8 mouse cellular contexts compared by ENCODE assay signal in genomic region chrX:94798183-94798619, GRCm38 (mm10).
DNase-seq lines count a peak whose midpoint lies in the region; ATAC-seq and TF ChIP-seq lines count a peak whose summit lies in the region.
"Not testable (repeated sequence)": the region's sequence is repeated elsewhere in the genome, so short reads cannot be mapped to it uniquely, and the experiment has no call there.

No protein-coding gene starts in this region.

- not testable (repeated sequence) for H3K27ac ChIP-seq in heart, embryonic 12.5 days (ENCODE audit: poor library complexity, severe bottlenecking); hindbrain, embryonic 16.5 days (ENCODE audit: low read depth, low read length); limb, embryonic 11.5 days (replicated peaks; ENCODE audit: low read depth, low read length); liver, postnatal 0 days (ENCODE audit: low read depth); midbrain, embryonic 14.5 days (replicated peaks; ENCODE audit: low read depth, low read length); stomach, embryonic 14.5 days (ENCODE audit: low read length)

- not testable (repeated sequence) for H3K9me3 ChIP-seq in heart, embryonic 12.5 days (replicated peaks); hindbrain, embryonic 16.5 days (ENCODE audit: control insufficient read depth, low read length); limb, embryonic 11.5 days (ENCODE audit: control insufficient read depth, low read length); liver, postnatal 0 days (ENCODE audit: low read length); midbrain, embryonic 14.5 days (ENCODE audit: control insufficient read depth, low read length); stomach, embryonic 14.5 days (ENCODE audit: control insufficient read depth, low read depth, low read length)

- not testable (repeated sequence) for H3K4me1 ChIP-seq in heart, embryonic 12.5 days (replicated peaks); hindbrain, embryonic 16.5 days (ENCODE audit: control insufficient read depth, insufficient read depth, low read depth, low read length); limb, embryonic 11.5 days (ENCODE audit: control insufficient read depth, insufficient read depth, low read length); liver, postnatal 0 days (ENCODE audit: insufficient read depth); midbrain, embryonic 14.5 days (ENCODE audit: control insufficient read depth, insufficient read depth, low read length); stomach, embryonic 14.5 days (ENCODE audit: control insufficient read depth, insufficient read depth, low read length)

- not testable (repeated sequence) for TF ChIP-seq CTCF in liver, postnatal 0 days (IDR thresholded peaks at IDR 0.05; ENCODE audit: low read depth)

- not testable (repeated sequence) for TF ChIP-seq EP300 in liver, postnatal 0 days (IDR thresholded peaks at IDR 0.05; ENCODE audit: low read depth)

- not testable (repeated sequence) for H3K4me2 ChIP-seq in heart, embryonic 12.5 days; hindbrain, embryonic 16.5 days (ENCODE audit: low read length); limb, embryonic 11.5 days (ENCODE audit: low read depth, severe bottlenecking); liver, postnatal 0 days (ENCODE audit: low read depth, low read length); midbrain, embryonic 14.5 days (ENCODE audit: low read length); stomach, embryonic 14.5 days (replicated peaks; ENCODE audit: low read depth, low read length)

- not testable (repeated sequence) for DNase-seq in limb, embryonic 11.5 days (ENCODE audit: low spot score); liver, postnatal 0 days; midbrain, embryonic 14.5 days

- not testable (repeated sequence) for H3K4me3 ChIP-seq in heart, embryonic 12.5 days; hindbrain, embryonic 16.5 days (ENCODE audit: low read length); limb, embryonic 11.5 days (ENCODE audit: low read depth, low read length); liver, postnatal 0 days (ENCODE audit: low read depth, low read length); midbrain, embryonic 14.5 days (replicated peaks; ENCODE audit: low read depth, low read length); stomach, embryonic 14.5 days (ENCODE audit: low read depth, low read length)

- no CpG with 5 or more reads among the region's 22 CpGs for WGBS in heart, embryonic 12.5 days
- WGBS in hindbrain, embryonic 16.5 days, result no CpG with 5 or more reads among the region's 22 CpGs
- WGBS in limb, embryonic 11.5 days, result no CpG with 5 or more reads among the region's 22 CpGs
- no CpG with 5 or more reads among the region's 22 CpGs for WGBS in liver, postnatal 0 days (ENCODE audit: insufficient replicate concordance)
- WGBS in midbrain, embryonic 14.5 days, result no CpG with 5 or more reads among the region's 22 CpGs
- WGBS in stomach, embryonic 14.5 days, result no CpG with 5 or more reads among the region's 22 CpGs

- not testable (repeated sequence) for H3K27me3 ChIP-seq in heart, embryonic 12.5 days (replicated peaks); hindbrain, embryonic 16.5 days (replicated peaks; ENCODE audit: control insufficient read depth, insufficient read depth, low read length); limb, embryonic 11.5 days (ENCODE audit: control insufficient read depth, insufficient read depth, low read length); liver, postnatal 0 days (ENCODE audit: insufficient read depth, low read length); midbrain, embryonic 14.5 days (ENCODE audit: control insufficient read depth, insufficient read depth, low read length); stomach, embryonic 14.5 days (ENCODE audit: control insufficient read depth, insufficient read depth, low read length)

- peak; percentile 78 for ATAC-seq in CD4-positive, CD25-positive, alpha-beta regulatory T cell, adult 4 months
- ATAC-seq in erythroblast, adult 5-6 weeks (replicated peaks; ENCODE audit: low FRiP score, poor library complexity, severe bottlenecking), result 0 out of 2 replicates have a peak, but pooled peaks have one; percentile 41
- peak; percentile 57 for ATAC-seq in heart, embryonic 12.5 days (ENCODE audit: insufficient number of reproducible peaks, low FRiP score)
- peak; percentile 83 for ATAC-seq in hindbrain, embryonic 16.5 days
- peak; percentile 82 for ATAC-seq in limb, embryonic 11.5 days (ENCODE audit: insufficient number of reproducible peaks, low FRiP score, low TSS enrichment, low read depth)
- peak; percentile 70 for ATAC-seq in liver, postnatal 0 days
- peak; percentile 65 for ATAC-seq in midbrain, embryonic 14.5 days (ENCODE audit: low FRiP score, low TSS enrichment)
- ATAC-seq in stomach, embryonic 14.5 days (ENCODE audit: insufficient number of reproducible peaks, insufficient read depth, low FRiP score, low read depth), result peak; percentile 73

- H3K36me3 ChIP-seq in heart, embryonic 12.5 days; hindbrain, embryonic 16.5 days (ENCODE audit: control insufficient read depth, insufficient read depth, low read length); limb, embryonic 11.5 days (ENCODE audit: control insufficient read depth, insufficient read depth, low read length); liver, postnatal 0 days (replicated peaks; ENCODE audit: insufficient read depth, low read length); midbrain, embryonic 14.5 days (ENCODE audit: control insufficient read depth, insufficient read depth, low read length); stomach, embryonic 14.5 days (ENCODE audit: control insufficient read depth, insufficient read depth, low read length): not testable (repeated sequence)

- not testable (repeated sequence) for H3K9ac ChIP-seq in heart, embryonic 12.5 days; hindbrain, embryonic 16.5 days (ENCODE audit: low read depth, low read length); limb, embryonic 11.5 days (ENCODE audit: low read length); liver, postnatal 0 days (replicated peaks); midbrain, embryonic 14.5 days (replicated peaks; ENCODE audit: low read length); stomach, embryonic 14.5 days (replicated peaks; ENCODE audit: low read depth, low read length)
